Mouse (Mus musculus) lung, postnatal 0 days (tissue): ENCODE data around the gene Ndufb7. TPM values are rescaled to one million over a fixed set of nuclear protein-coding genes. Genes with fewer than 3 reads are reported as not detected.
A peak's percentile ranks its signal among the peaks of the same experiment; 100 is the strongest.

Source experiments
- ATAC-seq: fragments of 200-750 bp; cut with Nextera tagmentation; 2 replicates; pipeline ENCODE4 v1.8.0; 2017; ENCODE audit warnings: moderate library complexity
- DNase-seq: peaks from one replicate; pipeline ENCODE4 v3.0.0-alpha.2; 2016; ENCODE audit warnings: low spot score
- H3K27ac ChIP-seq: fragments of 300-500 bp; sonication (generic); 2 replicates; pipeline ENCODE4 v1.5.1; 2014; ENCODE audit warnings: antibody characterized with exemption, mild to moderate bottlenecking, low read length, mixed read lengths
- H3K27me3 ChIP-seq: fragments of 300-500 bp; sonication (generic); replicated peaks from 2 replicates; pipeline ENCODE4 v1.6.1; 2014; ENCODE audit warnings: low read length, mixed read lengths; ENCODE audit not compliant: insufficient read depth
- H3K36me3 ChIP-seq: fragments of 300-500 bp; sonication (generic); 2 replicates; pipeline ENCODE4 v1.6.1; 2014; ENCODE audit warnings: low read length, mixed read lengths; ENCODE audit not compliant: insufficient read depth
- H3K4me1 ChIP-seq: fragments of 300-500 bp; sonication (generic); 2 replicates; pipeline ENCODE4 v1.6.1; 2014; ENCODE audit warnings: antibody characterized with exemption, low read depth, low read length, mixed read lengths; ENCODE audit not compliant: insufficient read depth
- H3K4me2 ChIP-seq: fragments of 300-500 bp; sonication (generic); replicated peaks from 2 replicates; pipeline ENCODE4 v1.6.1; 2014; ENCODE audit warnings: low read depth, mild to moderate bottlenecking, low read length, moderate library complexity, mixed read lengths
- H3K4me3 ChIP-seq: fragments of 300-500 bp; sonication (generic); 2 replicates; pipeline ENCODE4 v1.5.1; 2014; ENCODE audit warnings: low read depth, low read length
- H3K9ac ChIP-seq: fragments of 300-500 bp; sonication (generic); replicated peaks from 2 replicates; pipeline ENCODE4 v1.6.1; 2014; ENCODE audit warnings: low read depth, mild to moderate bottlenecking
- H3K9me3 ChIP-seq: fragments of 300-500 bp; sonication (generic); 2 replicates; pipeline ENCODE4 v1.6.1; 2016; ENCODE audit warnings: low read length, mixed read lengths
- CTCF ChIP-seq: IDR thresholded peaks from 2 replicates; pipeline ENCODE4 v1.5.1; 2016; ENCODE audit warnings: antibody characterized with exemption, mild to moderate bottlenecking
- EP300 ChIP-seq: IDR thresholded peaks from 2 replicates; pipeline ENCODE4 v1.6.1; 2016; ENCODE audit warnings: antibody characterized with exemption, mild to moderate bottlenecking, control low read depth
- WGBS: fragments of 180-500 bp; shearing (Covaris S2); extraction: QIAGEN DNeasy Blood & Tissue Kit; methylation state at CpG from one replicate; pipeline ENCODE4 v1.1.7; 2014; 5-methylcytosine and 5-hydroxymethylcytosine counted together
- polyA plus RNA-seq: library from polyadenylated mRNA; unstranded; fragments of >200 nt; fragmentation: Nextera tagmentation; extraction: Ambion mirVana; gene quantifications from 2 replicates; pipeline ENCODE4 v1.2.1, GENCODE M21; 2015

The Ndufb7 gene
- polyA plus RNA-seq, 1 experiment from 2014 or later: 286 TPM

DNA sequence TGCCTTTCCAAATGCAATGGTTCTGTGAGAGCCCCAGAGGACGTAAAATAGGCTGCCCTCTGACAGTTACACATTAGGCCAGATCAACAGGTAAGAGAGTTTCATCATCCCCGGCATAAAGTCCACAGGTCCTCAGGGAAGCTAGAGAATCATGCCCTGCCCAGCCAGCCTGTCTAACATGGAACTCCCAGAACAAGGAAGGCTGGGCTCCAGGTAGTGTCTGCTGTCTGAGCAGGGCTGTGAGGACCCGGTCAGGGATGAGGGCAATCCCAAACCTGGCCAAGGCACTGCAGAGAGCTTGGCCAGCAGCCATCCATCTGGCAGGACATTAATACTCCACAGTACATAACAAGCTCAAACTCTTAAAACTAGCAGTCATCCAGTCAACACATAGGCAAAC, 18.9 kb downstream of the Ndufb7 start:
- no peak overlapping the region for H3K4me2 ChIP-seq
- WGBS: 48% methylated on average over 3 of the region's 3 CpGs
- DNase-seq: no peak
- no peak overlapping the region for H3K9ac ChIP-seq
- no peaks in the 10 kb centered on the region for H3K27me3 ChIP-seq
- H3K9me3 ChIP-seq: no peaks in the 10 kb centered on the region
- TF ChIP-seq CTCF: no peak
- TF ChIP-seq EP300: no peak
- no peaks in the 10 kb centered on the region for H3K36me3 ChIP-seq
- no peak overlapping the region for H3K27ac ChIP-seq
- H3K4me1 ChIP-seq: no peaks in the 10 kb centered on the region
- no peak overlapping the region for H3K4me3 ChIP-seq
- no peak for ATAC-seq

DNA sequence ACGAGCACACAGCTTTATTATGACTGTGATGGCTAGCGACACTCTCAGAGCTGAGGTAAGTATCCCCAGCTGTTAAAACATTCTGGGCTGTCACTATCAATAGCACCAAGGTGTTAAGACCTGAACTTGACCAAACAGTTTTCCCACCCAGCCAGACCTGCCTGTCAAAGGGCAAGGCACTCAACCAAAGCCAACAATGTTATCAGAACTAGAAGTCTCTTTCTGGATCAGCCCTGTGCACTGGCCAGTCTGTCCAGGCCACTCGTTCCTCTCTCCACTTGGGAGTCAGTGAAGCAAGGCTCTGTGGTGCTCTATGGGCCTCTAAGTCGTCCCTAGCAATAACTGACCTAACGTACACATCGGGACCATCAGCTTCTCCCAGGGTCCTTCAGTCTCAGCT, 21.2 kb downstream of the Ndufb7 start:
- Histone ChIP-seq H3K4me1 (peaks cover 4% of the 10 kb centered on the region; the same call in 1 of the 2 replicates), H3K27me3 (no peaks in the 10 kb centered on the region), H3K36me3 (no peaks in the 10 kb centered on the region), H3K27ac (no peak overlapping the region), H3K9me3 (no peaks in the 10 kb centered on the region), H3K4me2 (no peak overlapping the region), H3K4me3 (no peak overlapping the region), H3K9ac (no peak overlapping the region)
- DNase-seq (no peak), ATAC-seq (peak; percentile 23; the same call in 1 of the 2 replicates)
- TF ChIP-seq CTCF: no peak
- TF ChIP-seq EP300: no peak
- 52% methylated on average over 6 of the region's 6 CpGs for WGBS

DNA sequence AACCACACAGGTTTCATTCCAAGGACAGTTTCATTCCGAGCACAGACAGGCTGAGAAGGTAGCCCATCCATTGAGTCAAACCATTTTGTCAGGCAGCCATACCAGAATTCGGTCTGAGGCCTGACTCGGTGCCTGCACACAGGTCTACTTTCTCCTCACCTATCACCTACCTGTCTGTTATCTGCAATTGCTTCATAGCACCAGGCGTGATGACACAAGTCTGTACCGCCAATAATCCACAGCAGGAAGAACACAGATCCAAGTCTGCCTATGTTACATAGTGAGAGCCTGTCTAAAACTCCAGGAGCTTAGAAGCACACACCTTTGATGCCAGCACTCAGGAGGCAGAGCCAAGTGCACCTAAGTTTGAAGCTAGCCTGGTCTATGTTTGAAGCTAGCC, 22.4 kb downstream of the Ndufb7 start:
- TF ChIP-seq EP300 (no peak), CTCF (no peak)
- H3K27me3 ChIP-seq: no peaks in the 10 kb centered on the region
- DNase-seq (no peak), ATAC-seq (no peak)
- no peak overlapping the region for H3K4me3 ChIP-seq
- H3K9ac ChIP-seq: no peak overlapping the region
- no peaks in the 10 kb centered on the region for H3K36me3 ChIP-seq
- peaks cover 5% of the 10 kb centered on the region; the same call in 1 of the 2 replicates for H3K4me1 ChIP-seq
- no peaks in the 10 kb centered on the region for H3K9me3 ChIP-seq
- H3K4me2 ChIP-seq: no peak overlapping the region
- no peak overlapping the region for H3K27ac ChIP-seq
- WGBS: 85% methylated on average over 5 of the region's 5 CpGs

DNA sequence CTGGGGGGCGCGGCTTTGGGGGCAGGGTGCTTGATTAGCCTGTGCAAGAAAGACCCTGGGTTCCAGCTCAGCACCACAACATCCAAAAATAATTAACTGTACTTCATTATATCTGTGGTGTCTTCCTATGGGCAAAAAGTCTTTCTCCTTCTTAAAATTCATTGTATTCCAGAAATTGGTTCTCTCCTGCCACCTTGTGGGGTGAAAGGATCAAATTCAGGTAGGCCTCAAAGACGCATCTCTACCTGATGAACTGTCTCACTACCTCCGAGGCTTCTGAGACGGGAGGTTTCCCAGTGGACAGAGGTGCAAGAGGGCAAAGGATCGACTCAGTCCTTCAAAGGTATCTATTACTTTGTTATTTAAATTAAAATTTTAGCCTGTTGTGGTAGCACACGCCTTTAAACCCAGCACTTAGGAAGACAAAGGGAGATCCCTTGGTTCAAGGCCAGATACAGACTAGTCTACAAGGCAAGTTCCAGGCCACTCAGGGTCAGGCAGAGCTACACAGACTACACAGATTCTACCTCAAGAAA, 24.1 kb downstream of the Ndufb7 start:
- TF ChIP-seq CTCF (peak; percentile 36; the same call in 1 of the 2 replicates), EP300 (no peak)
- H3K9me3 ChIP-seq: no peaks in the 10 kb centered on the region
- 75% methylated on average over 7 of the region's 7 CpGs for WGBS

DNA sequence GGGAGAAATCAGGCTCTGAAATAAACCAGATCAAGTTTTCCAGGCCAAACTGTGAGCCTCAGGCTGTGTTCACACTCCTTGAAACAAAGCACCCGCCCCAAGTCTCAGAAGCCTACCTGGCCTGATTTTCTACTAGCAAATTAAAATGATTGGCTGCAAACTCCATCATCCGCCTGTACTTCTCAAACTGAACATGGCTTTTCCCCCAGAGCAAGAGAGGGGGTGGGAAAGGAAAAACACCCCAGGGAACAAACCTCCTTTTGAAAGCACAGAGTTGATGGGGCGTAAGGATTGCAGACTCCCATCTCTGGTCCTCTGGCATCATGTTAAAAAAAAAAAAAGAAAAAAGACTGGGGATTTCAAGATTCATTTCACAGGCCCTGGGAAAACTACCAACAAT, 26.2 kb downstream of the Ndufb7 start:
- no peak for DNase-seq
- Histone ChIP-seq H3K27me3 (no peaks in the 10 kb centered on the region), H3K4me2 (no peak overlapping the region; the same call in 1 of the 2 replicates), H3K9me3 (no peaks in the 10 kb centered on the region), H3K4me3 (no peak overlapping the region), H3K36me3 (no peaks in the 10 kb centered on the region), H3K9ac (no peak overlapping the region), H3K27ac (no peak overlapping the region), H3K4me1 (peaks cover 5% of the 10 kb centered on the region; the same call in 1 of the 2 replicates)
- 53% methylated on average over 3 of the region's 3 CpGs for WGBS
- no peak for ATAC-seq
- TF ChIP-seq EP300 (no peak), CTCF (no peak)

More for the DNA sequence above, 24.1 kb downstream of the Ndufb7 start:
- Histone ChIP-seq H3K4me2 (no peak overlapping the region), H3K4me1 (peaks cover 5% of the 10 kb centered on the region; the same call in 1 of the 2 replicates), H3K36me3 (no peaks in the 10 kb centered on the region), H3K4me3 (no peak overlapping the region), H3K9ac (no peak overlapping the region), H3K27ac (no peak overlapping the region), H3K27me3 (no peaks in the 10 kb centered on the region)
- ATAC-seq (no peak), DNase-seq (no peak)

DNA sequence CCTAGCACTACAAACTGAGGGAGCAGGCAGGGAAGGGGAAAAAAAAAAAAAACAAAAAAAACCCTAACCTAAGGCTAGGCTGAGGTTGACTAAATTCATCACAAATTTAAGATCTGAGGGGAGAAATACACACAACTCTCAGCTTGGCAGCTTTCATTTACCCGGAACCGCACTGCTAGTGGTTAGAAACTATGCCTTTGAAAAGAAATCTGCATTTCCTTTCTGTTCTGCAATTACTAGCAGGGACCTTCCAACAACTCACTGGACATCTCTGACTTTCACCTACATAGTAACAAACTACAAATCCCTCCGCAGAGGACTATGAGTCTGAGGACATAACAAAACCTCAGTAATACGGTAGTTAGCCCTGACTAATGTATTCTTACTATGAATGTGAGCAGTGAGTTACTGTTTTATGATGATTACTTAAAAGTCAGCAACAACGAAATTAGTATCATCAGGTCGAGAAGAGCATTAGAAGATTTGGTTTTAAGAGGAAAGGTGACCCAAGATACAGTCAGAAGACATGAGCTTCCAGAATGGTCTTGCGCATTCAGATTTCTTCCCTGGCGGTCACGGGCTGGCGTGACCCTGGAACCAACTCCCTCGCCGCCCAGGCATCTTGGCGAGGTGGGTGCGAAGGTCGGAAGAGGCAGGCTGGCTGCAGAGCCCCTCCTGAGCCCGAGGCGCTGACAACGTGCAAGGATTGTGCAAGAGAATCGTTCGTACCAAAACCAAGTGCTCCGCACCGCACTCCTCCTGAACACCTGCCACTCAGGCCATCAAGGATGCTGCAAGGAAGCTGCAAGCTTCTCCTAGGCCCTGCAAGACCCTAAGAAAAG, 27.1 kb downstream of the Ndufb7 start:
- ATAC-seq (peak; percentile 9), DNase-seq (no peak)
- Histone ChIP-seq H3K4me1 (peaks cover 5% of the 10 kb centered on the region; the same call in 1 of the 2 replicates), H3K27me3 (no peaks in the 10 kb centered on the region), H3K36me3 (no peaks in the 10 kb centered on the region), H3K9ac (peak overlapping the region; percentile 55), H3K9me3 (no peaks in the 10 kb centered on the region), H3K27ac (peak overlapping the region; percentile 48; the same call in 1 of the 2 replicates), H3K4me3 (peak overlapping the region; percentile 64), H3K4me2 (peak overlapping the region; percentile 88)
- 3% methylated on average over 20 of the region's 22 CpGs for WGBS
- TF ChIP-seq CTCF (no peak), EP300 (no peak)
